Mouse (Mus musculus) lung, postnatal 0 days (tissue): ENCODE measurements at regions not wholly inside any gene's neighbourhood (a gene's known extent, or its start where the extent isn't known, plus 50 kb on each side); places are given as distances from the start of the nearest gene placed in this dataset.

ENCODE experiments used
- CTCF ChIP-seq: IDR thresholded peaks from 2 replicates; pipeline ENCODE4 v1.5.1; 2016; ENCODE audit warnings: antibody characterized with exemption, mild to moderate bottlenecking
- EP300 ChIP-seq: IDR thresholded peaks from 2 replicates; pipeline ENCODE4 v1.6.1; 2016; ENCODE audit warnings: antibody characterized with exemption, mild to moderate bottlenecking, control low read depth

DNA sequence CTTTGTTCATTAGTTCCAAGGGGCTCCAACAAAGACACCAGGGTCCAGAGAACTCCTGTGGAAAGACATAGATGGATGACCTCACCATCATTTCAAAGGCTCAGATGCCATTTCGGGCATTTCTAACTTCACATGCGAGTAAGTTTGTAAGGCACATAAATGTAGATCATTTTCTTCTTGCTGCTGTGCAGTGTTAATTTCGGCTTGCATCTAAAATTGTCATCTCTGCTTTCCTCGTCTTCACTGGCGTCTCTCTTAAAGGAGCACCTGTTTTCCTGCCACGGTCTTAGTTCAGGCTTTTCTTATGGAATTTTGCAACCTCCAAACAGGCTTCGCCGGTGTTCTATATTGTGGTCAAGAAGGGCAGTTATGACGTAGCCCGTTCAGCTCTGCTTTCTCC is 280.6 kb upstream of the Prickle1 start:
- TF ChIP-seq CTCF: no peak
- no peak for TF ChIP-seq EP300
